Mouse (Mus musculus) liver, adult (tissue): ENCODE results near the gene Olfr205.

Source experiments
- GATA4 ChIP-seq: IDR thresholded peaks from 2 replicates; pipeline ENCODE4 v1.6.1; 2014; ENCODE audit warnings: mild to moderate bottlenecking, low read length; ENCODE audit not compliant: insufficient replicate concordance

Gene Olfr205

GRCm38 (mm10) chr16:59331038-59331437 is at the start of gene Olfr205:
Gene Olfr205 (minus strand): TSS chr16:59331138.
- no peak for TF ChIP-seq GATA4

GRCm38 (mm10) chr16:59363893-59364292 is 33.0 kb upstream of the Olfr205 start, which contains the start of gene Olfr209:
Gene Olfr209 (minus strand): TSS chr16:59363993.
- TF ChIP-seq GATA4, result no peak

GRCm38 (mm10) chr16:59349146-59349545 is 18.2 kb upstream of the Olfr205 start, which contains the start of gene Olfr206:
Gene Olfr206 (minus strand): TSS chr16:59349246.
- TF ChIP-seq GATA4, result no peak

GRCm38 (mm10) chr16:59318148-59318547 is 12.8 kb downstream of the Olfr205 start, which contains the start of gene Olfr204:
Gene Olfr204 (minus strand): TSS chr16:59318248.
- no peak for TF ChIP-seq GATA4

- TF ChIP-seq GATA4, result no peak
Observed at GRCm38 (mm10) chr16:59298581-59298980, 32.4 kb downstream of the Olfr205 start, which contains the start of gene Olfr203. Gene Olfr203 (plus strand): TSS chr16:59298881.

GRCm38 (mm10) chr16:59286693-59287092 is 44.2 kb downstream of the Olfr205 start, which contains the start of gene Olfr202:
Gene Olfr202 (minus strand): TSS chr16:59286793.
- TF ChIP-seq GATA4, result no peak

- TF ChIP-seq GATA4, result no peak
Observed at GRCm38 (mm10) chr16:59283476-59283875, 47.5 kb downstream of the Olfr205 start.

- TF ChIP-seq GATA4, result no peak
Observed at GRCm38 (mm10) chr16:59280542-59280941, 50.4 kb downstream of the Olfr205 start.
